Mouse (Mus musculus): ENCODE results near the gene Gm21992.

DNA sequence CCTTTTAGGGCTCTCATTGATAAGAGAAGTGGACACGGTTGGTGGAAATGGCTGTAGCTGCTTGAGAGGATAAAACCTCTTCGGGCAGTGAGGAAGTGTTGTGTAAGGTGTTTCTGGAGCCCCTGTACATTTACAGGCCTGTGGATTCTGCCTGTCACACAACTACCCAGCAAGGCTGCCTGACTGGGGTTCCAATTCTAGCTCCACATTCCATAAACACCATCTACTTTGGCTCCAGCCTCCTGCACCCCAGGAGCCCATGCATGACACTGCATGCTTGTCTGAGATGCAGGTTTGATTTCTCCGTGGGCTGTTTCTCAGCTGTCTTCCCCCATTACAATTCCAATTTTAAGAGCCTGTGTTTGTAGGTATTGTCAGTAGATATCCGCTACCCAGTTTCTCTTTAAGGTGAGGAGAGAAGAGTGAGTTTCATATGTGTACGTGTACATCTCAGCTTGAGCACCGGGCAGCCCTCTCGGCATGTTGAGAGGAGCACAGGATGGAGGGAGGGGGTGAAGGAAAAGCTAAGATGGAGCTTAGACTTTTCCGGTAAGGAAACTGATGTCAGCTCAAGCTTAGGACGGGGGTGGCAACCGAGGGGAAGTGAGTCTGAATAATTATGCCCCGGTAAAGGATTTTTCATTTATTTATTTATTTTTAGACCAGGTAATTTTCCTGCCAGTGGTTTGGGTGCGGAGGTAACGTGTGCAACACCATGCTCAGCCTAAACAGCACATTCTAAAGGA is 98.5 kb downstream of the Gm21992 start:
- TF ChIP-seq GATA1 (IDR thresholded peaks at IDR 0.05; ENCODE audit: low read depth, low read length) (no peak), KAT2A (conservative IDR thresholded peaks at IDR 0.05; ENCODE audit: low read depth, low read length) (no peak), CTCF (IDR thresholded peaks at IDR 0.05 in 2 of 3, conservative IDR thresholded peaks at IDR 0.05 in 1 of 3; ENCODE audit: control insufficient read depth in 1 of 3, insufficient read depth in 1 of 3, low read depth in 2 of 3, low read length in 3 of 3, poor library complexity in 1 of 3, severe bottlenecking in 1 of 3) (no peak), CHD2 (IDR thresholded peaks at IDR 0.05; ENCODE audit: low read length) (no peak), POLR2A (IDR thresholded peaks at IDR 0.05; ENCODE audit: control insufficient read depth in 1 of 2, insufficient read depth in 1 of 2, low read depth in 1 of 2, low read length in 2 of 2, poor library complexity in 1 of 2) (no peak), SIN3A (IDR thresholded peaks at IDR 0.05; ENCODE audit: low read length) (no peak), CHD1 (IDR thresholded peaks at IDR 0.05; ENCODE audit: low read depth, low read length) (no peak), NELFE (IDR thresholded peaks at IDR 0.05; ENCODE audit: low read depth, low read length) (no peak), USF1 (IDR thresholded peaks at IDR 0.05; ENCODE audit: low read depth, low read length) (no peak), ZC3H11A (IDR thresholded peaks at IDR 0.05; ENCODE audit: low read depth, low read length) (no peak), ZMIZ1 (IDR thresholded peaks at IDR 0.05; ENCODE audit: low read depth, low read length) (no peak)
